Mouse (Mus musculus): ENCODE data around the gene Trpm8.
A peak's percentile ranks its signal among the peaks of the same experiment; 100 is the strongest.

Gene Trpm8

DNA sequence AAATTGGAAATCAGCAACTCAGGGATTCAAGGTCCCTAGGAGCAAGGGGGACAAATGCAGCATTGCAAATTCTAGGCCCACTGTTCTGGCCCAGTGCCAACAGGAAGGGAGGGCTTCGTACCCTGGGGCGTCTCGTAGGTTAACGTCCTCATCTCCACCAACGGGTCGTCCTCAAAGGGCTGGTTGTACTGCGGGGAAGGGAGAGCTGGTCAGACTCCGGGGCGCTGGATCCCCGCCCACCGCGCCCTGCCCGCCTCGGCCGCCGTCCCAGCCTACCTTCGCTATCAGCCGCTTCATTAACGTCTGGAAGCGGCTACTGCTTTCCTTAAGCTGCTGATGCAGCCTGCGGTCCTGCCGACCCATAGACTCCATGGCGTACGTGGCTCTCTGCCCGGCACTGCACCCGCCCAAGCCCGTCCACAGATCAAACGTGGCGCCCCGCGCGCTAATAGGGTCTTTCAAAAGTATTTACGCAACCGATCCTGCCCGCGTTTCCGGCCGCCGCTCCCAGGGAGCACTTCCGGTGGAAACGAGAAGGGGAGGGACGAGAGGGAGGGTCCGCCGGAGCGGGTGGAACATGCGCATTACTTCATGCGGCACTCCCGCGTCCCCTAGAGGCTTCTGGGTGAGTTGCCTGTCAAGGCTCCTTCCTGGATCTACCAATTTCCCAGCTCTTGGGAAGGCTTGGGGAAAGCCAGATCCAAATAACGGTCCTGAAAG, at the start of gene Trpm8, which contains the start of gene Hjurp:
Trpm8 (plus strand) TSS at position 564 of the 720 bp plus-strand sequence.
Hjurp (minus strand) TSS at position 536 of the 720 bp plus-strand sequence.
- peak; percentile 100 for DNase-seq (ENCODE audit: low read depth, low spot score)

DNA sequence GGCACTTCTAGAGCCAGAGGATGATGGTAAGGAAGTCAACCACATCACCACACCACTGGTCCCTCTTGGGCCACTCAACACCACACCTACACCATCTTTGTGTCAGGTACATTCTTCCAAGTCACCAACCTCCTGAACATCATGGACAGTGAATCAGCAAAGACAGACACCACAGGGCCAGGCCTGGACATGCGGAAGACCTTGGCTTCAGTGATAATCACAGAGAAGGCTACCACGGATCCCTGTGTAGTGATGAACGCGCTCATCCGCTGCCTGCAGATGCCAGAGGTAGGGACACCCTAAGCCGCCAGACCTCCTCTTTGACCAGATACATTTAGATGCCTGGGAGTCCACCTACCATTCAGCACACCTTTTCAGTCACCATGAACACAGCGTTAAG, 49.3 kb upstream of the Trpm8 start:
- no peak for DNase-seq (ENCODE audit: low read depth, low spot score)

DNA sequence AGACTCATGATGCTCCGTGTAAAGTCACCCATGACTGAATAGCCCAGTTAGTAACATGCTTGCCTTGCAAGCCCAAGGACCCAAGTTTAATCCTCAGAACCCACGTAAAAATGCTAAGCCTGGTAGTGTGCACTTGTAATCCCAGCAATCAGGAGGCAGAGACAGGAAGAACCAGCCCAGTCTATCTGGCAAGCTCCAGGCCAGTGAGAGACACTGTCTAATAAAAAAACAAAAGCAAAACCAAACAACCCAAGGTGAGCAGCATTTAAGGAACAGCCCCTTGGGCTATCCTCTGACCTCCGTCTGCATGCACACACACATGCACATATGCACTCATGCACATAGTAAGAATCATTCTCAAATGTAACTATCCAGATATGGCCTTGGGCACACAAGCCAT, 47.9 kb upstream of the Trpm8 start:
- no peak for DNase-seq (ENCODE audit: low read depth, low spot score)

DNA sequence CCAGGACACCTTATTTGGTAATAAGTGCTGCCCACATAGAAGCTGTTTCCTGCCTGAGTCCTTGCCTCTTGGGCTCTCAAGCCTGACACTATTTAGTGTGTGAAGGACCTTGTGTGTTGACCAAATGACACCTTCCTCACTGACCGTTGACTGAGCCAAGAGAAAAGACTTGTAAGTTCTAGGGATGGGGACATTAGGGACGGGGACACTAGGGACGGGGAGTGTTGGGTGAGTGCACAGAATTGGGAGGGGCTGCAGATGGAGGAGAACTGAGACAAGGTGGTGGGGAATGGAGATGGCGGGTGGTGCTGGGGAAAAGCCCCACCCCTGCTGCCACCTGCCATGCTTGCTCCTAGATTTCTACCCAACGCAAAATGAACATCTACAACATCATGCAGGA, 47.5 kb upstream of the Trpm8 start:
- no peak for DNase-seq (ENCODE audit: low read depth, low spot score)

DNA sequence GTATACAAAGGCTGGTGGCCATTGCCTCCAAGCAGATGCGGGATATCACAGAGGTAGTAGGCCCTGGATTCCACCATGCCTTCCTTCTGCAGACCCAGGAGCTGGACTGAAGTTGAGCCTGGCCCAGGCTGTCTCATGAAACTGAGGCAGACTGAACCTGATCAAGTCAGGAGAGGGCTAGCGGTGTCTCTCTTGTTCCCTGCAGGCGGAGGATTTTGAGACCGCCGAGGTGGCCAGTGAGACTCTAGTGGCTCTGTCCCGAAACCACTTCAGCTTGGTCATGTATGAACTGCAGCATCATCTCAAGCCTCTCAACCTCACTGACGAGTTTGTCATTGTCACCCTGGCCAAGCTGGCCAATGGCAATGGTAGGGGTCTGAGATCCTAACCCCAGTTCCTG, 47.0 kb upstream of the Trpm8 start:
- no peak for DNase-seq (ENCODE audit: low read depth, low spot score)

DNA sequence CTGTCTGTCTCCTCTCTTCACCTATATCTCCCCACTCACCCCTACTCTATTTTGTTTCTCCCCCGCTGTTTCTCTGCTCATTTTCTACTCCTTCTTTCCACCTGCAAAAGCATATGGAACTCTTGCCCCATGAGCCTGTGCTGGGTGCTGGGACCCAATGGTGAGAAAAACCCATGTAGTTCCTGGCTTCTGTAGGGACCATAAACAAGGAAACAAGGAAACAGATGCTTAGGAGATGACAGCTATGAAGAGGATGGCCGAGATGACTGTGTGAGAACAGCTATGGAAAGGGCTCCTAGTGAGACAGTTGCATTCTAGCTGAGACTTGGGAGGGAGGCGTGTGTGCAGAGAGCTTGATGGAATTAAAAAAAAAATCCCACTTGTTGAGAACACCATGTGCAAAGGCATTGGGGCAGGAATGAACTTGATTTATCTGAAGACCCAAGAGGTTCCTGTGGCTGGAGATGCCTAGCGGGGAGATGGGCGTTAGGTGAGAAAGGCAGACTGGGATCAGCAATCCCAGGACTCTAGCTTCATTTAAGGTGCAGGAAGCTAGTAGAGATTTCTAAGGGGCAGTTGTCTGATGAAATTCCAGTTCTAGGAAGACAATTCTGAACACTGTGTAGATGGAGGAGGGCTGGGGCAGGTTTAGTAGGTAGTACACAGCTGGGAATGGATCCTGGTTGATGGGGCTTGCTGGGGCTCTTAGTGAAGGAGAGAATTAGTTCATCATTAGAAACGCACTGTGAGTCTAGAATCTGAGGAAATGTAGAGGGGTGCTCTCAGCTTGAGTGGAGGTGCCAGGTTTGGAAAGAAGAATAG, 46.3 kb upstream of the Trpm8 start:
- no peak for DNase-seq (ENCODE audit: low read depth, low spot score)

DNA sequence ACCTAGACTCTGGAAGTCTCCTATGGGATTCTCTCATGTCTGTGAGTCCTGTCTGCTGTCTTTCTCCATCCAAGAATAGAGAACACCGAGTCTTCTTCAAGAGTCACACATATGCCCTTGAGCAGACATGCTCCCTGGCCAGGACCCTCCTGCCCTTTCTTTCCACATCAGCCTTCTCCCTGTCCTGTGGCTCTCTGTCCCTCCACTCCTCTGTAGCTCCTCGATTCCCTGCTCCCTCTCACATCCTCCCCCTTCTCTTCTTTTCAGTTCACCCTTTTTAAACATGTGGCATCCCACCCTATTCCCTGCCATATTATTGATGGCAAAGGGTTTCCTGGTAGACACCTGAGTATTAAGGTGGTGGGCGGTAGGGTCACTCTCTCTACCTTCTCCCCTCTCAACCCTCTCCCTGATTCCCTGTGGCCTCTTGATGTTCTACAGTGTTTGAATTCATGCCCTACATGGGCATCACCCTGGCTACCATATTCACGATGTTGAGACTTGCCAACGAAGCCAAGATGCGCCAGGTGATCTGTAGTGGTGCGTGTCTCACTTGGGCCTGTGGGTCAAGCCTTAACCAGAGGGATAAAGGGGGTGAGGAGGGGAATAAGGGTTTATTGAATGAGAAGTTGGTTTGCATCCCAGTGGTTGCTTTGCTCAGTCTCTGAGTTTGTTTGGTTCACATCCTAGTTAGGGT, 45.5 kb upstream of the Trpm8 start:
- DNase-seq (ENCODE audit: low read depth, low spot score), result no peak

DNA sequence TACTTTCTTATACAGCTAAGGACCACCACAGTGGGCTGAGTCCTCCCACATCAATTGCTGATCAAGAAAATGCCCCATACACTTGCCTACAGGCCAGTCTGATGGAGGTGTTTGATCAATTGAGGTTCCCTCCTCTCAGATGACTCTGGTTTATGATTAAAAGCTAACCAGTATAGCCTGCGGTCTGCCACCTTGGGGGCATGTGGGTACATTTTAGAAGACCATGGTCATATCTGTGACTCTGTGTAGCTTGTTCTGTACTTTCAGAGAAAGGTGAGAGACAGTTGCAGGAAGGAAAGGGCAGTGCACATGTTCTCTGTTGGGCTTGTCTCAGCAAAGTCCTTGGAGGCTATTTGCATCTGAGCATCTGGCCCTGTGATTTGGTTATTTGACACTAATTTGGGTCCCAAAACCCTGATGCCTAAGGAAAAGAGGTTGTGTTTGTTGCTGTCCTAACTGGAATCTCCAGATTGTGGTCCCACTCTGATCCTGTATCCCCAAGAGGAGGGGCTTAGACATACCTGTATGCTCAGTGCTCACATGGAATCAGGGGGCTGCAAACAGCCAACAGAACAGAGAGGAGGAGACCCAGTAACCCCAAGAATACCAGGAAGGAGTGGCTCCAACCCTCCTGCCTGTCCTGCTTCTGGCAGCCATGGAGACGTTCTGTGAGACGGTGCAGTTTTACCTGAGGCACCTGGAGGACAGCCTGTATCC, 44.6 kb upstream of the Trpm8 start:
- DNase-seq (ENCODE audit: low read depth, low spot score), result no peak

DNA sequence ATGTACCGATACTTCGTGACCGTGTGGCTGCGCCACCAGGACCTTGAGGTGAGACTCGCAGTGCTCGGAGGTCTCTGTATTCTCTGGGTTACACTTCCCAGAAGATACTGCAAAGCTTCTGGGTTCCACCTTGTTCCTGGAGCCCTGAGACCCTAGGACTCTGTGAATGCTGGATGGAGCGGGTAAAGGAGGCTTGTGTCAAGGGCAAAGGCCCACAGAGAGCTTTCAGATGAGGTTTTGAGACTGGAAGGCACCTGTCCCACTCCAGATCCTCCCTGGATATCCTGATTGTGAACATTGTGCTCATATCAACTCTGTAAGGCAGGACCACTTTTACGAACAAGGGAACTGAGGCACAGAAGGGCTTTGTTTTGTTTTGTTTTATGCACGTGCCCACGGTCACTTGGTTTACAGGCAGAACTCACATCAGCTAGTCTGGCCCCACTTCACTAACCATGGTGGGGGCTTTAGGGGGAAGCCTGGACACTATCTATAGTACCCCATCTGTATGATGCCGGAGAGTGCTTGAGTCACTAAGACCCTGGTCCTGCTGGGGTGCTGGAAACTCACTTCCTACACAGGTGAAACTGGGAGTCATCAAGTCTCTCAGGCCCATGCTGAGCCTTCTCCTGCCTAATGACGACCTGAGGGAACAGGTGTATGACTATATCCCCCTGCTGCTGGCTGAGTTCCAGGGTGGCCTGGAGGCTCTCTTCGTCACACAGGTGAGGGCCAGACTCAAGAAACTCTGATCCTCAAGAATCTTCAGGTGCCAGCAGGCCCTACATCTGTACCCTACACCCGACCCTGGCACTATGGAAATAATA, 43.8 kb upstream of the Trpm8 start:
- DNase-seq (ENCODE audit: low read depth, low spot score), result no peak

DNA sequence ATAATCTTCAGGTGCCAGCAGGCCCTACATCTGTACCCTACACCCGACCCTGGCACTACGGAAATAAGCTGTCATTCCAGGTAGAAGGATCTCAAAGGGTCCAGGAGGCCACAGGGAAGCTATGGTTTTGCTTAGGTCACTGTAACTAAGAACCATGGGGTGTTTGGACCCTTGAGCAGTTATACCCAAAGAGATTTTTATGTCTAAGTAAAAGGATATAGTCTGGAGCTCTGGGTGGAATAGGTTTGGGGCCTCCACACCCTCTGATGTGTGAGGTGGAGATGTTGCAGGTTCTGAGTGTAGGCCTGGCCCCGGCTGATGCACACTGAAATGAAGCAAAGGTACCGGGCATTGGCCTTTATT, 43.2 kb upstream of the Trpm8 start:
- no peak for DNase-seq (ENCODE audit: low read depth, low spot score)

DNA sequence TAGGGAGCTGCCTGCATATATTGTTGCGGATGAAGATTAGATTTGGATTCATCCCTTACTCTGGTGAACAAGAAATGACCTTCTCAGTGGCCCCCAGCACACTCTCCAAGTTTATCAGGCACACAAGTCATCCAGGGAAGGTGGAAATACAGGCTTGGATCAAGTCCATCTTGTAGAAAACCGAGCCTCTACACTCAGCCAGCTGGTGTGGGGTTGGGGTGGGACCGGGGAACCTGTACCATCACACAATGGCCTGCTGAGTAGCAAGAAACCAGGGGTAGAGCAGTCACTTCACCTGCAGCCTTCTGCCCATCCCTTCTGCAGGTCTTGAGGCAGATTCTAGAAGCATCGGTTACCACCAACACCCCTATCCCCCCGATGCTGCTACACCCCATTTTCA, 42.8 kb upstream of the Trpm8 start:
- DNase-seq (ENCODE audit: low read depth, low spot score), result no peak

DNA sequence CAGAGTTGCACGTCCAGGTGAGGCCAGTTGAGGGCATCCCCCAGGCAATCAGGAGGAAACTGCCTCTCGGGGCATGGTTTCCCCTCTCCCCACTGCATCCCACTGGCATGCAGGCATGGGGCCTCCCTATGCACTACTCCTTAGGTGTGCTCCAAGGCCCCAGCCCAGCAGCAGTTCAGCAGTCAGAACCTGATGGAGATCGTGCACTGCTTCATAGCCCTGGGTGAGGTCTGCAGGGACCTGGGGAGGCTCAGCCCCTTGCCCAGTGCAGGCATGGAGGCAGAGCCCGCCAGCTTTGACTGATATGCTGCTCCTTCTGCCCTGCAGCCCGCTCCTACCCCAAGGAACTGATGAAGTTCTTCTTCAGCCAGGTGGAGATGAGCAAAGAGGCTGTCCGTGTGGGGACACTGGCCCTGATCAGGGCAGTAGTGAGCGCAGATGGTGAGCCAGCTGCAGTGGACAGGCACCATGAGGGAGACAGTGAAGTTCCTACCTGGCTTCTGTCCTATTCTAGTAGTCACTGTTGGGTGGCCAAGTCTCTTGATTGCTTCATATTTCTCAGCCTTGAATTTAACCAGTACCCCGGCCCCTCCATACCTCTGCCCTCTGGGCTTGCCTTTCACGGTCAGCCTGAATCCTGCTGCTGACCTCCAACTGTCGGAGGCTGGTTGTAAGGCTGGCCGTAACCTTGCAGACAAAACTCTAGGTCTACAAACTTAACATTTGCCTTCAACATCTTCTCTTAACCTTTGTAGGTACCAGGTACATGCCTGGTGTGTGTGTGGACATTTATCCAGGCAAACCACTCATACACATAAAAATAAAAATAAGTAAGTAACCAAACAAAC, 42.2 kb upstream of the Trpm8 start:
- DNase-seq (ENCODE audit: low read depth, low spot score), result no peak

DNA sequence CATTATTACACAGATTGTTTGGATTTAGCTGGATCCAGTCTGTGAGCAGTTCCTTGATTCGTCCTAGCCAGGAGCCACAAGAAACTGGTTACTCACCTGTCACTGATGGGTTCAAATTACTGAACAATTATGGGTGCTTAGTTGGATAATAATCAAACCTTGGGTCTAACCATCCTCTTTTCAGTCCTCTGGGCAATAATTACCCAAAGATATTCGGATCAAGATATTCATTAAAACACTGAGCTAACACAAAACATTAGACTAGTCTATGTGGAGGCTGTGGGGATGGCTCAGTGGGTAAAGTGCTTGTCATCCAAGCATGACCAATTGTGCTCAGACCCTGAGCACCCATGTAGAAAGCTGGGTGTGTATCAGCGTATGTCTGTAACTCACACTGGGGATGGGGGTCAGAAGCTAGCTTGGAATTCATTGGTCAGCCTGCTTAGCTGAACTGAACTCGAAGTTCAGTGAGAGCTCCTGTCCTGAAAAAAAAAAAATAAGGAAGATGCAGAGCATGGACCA, 41.5 kb upstream of the Trpm8 start:
- no peak for DNase-seq (ENCODE audit: low read depth, low spot score)

DNA sequence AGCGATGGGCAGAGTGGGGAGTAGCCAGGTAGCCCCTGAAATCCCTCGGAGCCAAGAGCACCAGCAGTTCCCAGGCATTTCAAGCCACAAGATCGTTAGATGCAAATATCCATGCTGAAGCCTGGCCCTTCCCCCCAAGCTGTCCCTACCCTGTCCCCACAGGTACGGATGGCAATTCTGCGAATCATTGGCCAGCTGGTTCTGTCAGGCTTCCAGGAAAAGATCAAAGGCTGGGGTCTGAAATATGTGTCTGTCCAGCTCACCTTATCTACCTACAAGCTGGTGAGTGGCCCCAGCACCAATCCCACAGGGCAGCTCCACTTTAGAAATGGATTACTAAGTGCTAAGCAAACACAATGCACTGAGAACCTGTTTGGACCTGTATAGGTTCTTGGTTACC, 40.1 kb upstream of the Trpm8 start:
- no peak for DNase-seq (ENCODE audit: low read depth, low spot score)

DNA sequence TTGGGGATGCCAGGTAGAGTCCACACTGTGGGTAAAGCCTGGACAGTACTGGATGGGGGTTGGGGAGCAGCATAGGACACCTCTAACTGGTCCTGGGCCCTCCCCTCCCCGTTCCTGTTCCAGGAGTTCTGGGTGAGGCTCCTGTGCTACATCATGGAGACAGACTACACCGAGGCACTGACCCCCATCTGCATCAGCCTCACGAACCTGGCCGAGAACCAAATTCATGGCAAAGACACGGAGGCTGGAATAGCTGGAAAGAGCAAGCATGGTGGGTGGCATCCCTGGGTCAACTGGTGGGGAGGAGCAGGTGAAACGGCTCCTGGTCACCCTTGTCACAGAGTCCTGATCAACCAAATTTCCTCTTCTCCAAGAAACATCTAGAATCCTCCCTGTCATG, 38.7 kb upstream of the Trpm8 start:
- DNase-seq (ENCODE audit: low read depth, low spot score), result no peak

DNA sequence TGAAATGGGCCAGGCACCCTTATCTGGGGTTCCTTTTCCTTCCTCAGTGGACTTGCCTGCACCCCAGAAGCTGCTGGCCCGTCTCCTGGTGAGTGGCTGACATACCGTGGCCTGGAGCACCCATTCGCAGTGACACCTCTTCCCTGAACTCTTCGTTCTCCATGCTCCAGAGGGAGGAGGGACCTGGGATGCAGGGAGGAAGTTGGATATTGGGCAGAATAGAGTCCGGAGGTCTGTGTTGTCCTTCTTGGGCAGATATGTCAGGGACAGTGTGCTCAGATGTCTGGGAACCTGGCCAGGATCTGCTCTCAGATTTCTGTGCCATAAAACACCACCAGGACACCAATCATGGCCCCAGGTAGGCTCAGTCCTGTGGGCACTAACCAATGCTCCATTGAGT, 37.4 kb upstream of the Trpm8 start:
- no peak for DNase-seq (ENCODE audit: low read depth, low spot score)

DNA sequence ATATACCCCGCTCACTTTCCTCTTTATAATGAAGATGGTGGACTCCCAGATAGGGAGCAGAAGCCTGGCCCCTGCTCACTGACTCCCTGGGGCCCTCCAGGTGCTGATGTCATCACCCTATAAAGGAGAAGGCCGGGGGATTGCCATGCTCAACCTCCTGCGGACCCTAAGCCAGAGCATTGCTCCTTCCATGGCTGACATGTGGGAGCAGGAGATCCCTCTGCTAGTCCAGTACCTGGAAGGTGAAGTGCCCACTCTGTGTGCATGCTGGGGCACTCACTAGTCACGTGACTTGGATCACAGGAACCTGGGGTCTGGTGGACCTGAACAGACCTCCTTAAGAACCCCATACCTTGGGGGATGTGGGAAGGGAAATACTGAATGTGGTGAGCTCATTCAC, 36.9 kb upstream of the Trpm8 start:
- DNase-seq (ENCODE audit: low read depth, low spot score), result no peak

DNA sequence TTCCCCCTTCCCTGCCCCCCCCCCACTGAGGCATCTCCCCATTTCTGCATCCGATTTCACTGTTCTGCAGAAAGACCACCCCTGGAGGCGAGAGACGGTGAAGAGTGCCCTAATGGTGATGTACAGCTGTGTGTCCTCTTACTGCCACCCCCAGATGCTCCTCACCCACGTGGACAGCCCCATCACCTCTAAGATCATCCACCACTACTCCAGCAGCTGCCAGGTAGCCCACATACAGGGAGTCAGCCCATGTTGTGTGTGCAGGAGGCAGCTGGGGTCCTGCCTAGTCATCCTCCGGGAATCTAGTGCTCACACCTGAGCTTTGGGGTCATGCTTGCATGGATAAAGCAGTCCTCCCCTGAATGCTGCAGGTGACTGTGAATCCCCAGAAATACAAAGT, 33.6 kb upstream of the Trpm8 start:
- no peak for DNase-seq (ENCODE audit: low read depth, low spot score)

DNA sequence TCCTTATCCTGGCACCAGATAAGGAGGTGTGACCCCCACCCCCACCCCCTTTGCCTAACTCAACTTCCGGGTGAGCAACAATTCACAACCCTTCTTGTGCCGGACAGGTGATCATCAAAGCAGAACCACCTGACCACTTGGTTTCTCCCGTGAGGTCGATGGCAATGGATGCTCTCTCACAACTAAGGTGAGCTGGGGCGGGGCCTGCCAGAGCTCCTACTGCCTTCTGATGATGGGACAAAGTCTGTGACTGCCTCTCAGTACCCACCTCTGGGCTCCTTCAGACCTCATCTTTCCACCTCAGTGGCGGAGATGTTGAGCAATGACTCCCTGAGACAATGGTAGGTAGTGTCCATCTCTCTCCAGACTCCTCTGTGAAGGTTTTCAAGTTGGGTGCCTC, 31.6 kb upstream of the Trpm8 start:
- no peak for DNase-seq (ENCODE audit: low read depth, low spot score)

DNA sequence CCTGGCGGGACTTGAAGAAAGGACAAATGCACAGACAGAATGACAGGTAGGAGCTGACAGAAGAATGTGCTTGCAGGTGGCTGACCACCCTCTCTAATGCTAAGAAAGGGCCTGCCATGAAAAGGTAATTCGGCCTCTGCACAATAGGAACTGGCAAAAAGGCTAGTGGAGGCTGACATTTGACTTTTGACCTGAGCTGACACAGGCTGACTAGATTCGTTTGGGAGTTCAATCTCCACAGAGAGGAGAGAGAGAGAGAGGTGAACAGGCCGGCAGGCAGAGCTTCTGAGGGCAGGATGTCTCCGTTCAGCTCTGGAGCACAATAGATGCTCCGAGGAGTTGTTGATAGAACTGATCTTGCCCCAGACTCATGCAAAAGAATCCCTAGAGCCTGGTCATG, 31.1 kb upstream of the Trpm8 start:
- DNase-seq (ENCODE audit: low read depth, low spot score), result no peak

All from skeletal muscle tissue, adult 2 months (tissue).